Mouse (Mus musculus): ENCODE measurements around the gene Tmem95.

- TF ChIP-seq EP300 (IDR thresholded peaks at IDR 0.05; ENCODE audit: insufficient read depth, low read depth, low read length) (no peak), POLR2A (IDR thresholded peaks at IDR 0.05; ENCODE audit: insufficient read depth, low read length) (no peak)
These were observed 4.2 kb upstream of the Tmem95 start for GRCm38 (mm10) chr11:69881787-69882670.

Measured in ES-Bruce4 (cell line).